Mouse (Mus musculus) G1E (cell line): Measurements from ENCODE around the gene Col28a1.

Experiments used
- CTCF ChIP-seq: IDR thresholded peaks from 2 replicates; pipeline ENCODE4 v1.5.1; 2012; ENCODE audit warnings: low read depth, low read length, inconsistent platforms, mixed read lengths
- GATA2 ChIP-seq: IDR thresholded peaks from 2 replicates; pipeline ENCODE4 v1.6.1; 2012; ENCODE audit warnings: low read depth, low read length, inconsistent platforms, borderline replicate concordance
- TAL1 ChIP-seq: conservative IDR thresholded peaks from 2 replicates; pipeline ENCODE4 v1.6.1; 2012; ENCODE audit warnings: low read depth, low read length, inconsistent platforms, mixed read lengths

- no peak for TF ChIP-seq GATA2
- no peak for TF ChIP-seq CTCF
- no peak for TF ChIP-seq TAL1
These were observed 98.9 kb downstream of the Col28a1 start for GRCm38 (mm10) chr6:8093556-8093955.
